19 mouse cellular contexts compared by ENCODE assay signal in the genomic region with DNA sequence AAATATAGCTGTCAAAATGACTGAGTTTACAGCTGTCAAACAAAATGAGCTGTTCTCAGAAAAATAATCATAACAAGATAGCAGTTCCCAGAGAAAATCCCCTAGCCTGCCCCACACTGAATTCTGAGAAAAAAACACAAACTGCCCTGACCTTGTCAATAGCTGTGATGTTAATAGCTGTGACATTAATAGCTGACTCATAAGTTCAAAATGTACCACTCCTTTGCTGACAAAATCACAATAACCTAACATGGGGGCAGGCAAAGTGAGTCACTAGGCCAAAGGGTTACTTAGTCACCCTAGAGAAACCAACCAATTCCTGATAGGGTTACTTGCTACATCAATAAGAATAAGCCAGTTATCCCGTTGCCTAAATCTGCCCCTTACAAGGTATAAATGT.
DNase-seq lines count a peak whose midpoint lies in the region.
"Had no signal": no experiment of that assay in that cellular context is flagged by ENCODE, and none has a peak within 500 bp of the region (broad histone marks: within the 10 kb centered on the region; RNA-seq: fewer than 3 reads in every experiment).

No protein-coding gene starts in this region.

- DNase-seq in adrenal gland, adult (ENCODE audit: inconsistent age in 2 of 2, low spot score in 1 of 2): peak; percentile 3 to 46
- DNase-seq in adrenal gland, adult 18-20 months (ENCODE audit: low spot score in 2 of 2): no peak
- DNase-seq in adrenal gland, postnatal 36 days: peak; percentile 5 to 10
- DNase-seq in adrenal gland, postnatal 4 days (ENCODE audit: low spot score in 2 of 2): no peak
- DNase-seq in 416B (ENCODE audit: low read depth): peak; percentile 9
- peak; percentile 44 for DNase-seq in fibroblast of lung, adult 2 months (ENCODE audit: low read depth)
- DNase-seq in cerebellum, adult 11-12 months: no peak
- DNase-seq: adrenal gland, postnatal 14 days; B cell, adult 2 months; cerebellum, adult 11 months; cerebellum, adult 8-10 months; cerebellum, postnatal 10 days; cerebellum, postnatal 36 days; embryo, embryonic 11 days; gastrocnemius, postnatal 10 days; gastrocnemius, postnatal 36 days; heart, adult 2 months; heart, postnatal 14 days; heart, postnatal 4 days had no signal

Comparison
In these comparisons a context has a peak if more than half of its experiments do, and no peak if none do; other contexts are left out.
1. DNase-seq: peak in adrenal gland, adult (2 of 2), adrenal gland, postnatal 36 days (2 of 2), 416B (single experiment) and fibroblast of lung, adult 2 months (single experiment); none in adrenal gland, adult 18-20 months (0 of 2), adrenal gland, postnatal 4 days (0 of 2) and cerebellum, adult 11-12 months (single experiment).